Mouse (Mus musculus): Measurements from ENCODE around the gene Zfp988. TPM values are rescaled to one million over a fixed set of nuclear protein-coding genes. Genes with fewer than 3 reads are reported as not detected.
"Not testable (repeated sequence)": the region's sequence is repeated elsewhere in the genome, so short reads cannot be mapped to it uniquely, and the experiment has no call there.

The Zfp988 gene
- polyA plus RNA-seq, 1 experiment from 2014 or later: 0.12 TPM

DNA sequence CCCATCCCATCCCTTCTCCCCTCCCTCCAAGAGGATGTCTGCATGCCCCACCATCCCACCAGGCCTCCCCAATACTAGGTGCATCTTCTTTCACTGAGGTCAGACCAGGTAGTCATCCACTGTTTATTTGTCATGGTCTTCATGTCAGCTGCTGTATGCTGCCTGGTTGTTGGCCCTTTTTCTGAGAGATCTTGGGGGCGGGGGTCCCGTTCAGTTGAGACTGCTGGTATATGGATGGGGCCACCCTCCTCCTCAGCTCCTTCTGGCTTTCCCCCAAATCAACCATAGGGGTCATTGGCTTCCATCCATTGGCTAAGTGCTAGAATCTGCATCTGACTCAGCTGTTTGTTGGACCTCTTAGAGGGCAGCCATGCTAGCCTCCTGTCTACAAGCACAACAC lies 64.1 kb downstream of the Zfp988 start:
- not testable (repeated sequence) for H3K9me3 ChIP-seq; H3K9ac ChIP-seq; H3K27me3 ChIP-seq; H3K4me2 ChIP-seq; H3K4me1 ChIP-seq (replicated peaks); H3K36me3 ChIP-seq; H3K4me3 ChIP-seq; H3K27ac ChIP-seq (replicated peaks)
- no CpG with 5 or more reads among the region's 2 CpGs for WGBS
- ATAC-seq (ENCODE audit: low FRiP score, low read depth): peak; percentile 56; the same call in 1 of the 2 replicates

DNA sequence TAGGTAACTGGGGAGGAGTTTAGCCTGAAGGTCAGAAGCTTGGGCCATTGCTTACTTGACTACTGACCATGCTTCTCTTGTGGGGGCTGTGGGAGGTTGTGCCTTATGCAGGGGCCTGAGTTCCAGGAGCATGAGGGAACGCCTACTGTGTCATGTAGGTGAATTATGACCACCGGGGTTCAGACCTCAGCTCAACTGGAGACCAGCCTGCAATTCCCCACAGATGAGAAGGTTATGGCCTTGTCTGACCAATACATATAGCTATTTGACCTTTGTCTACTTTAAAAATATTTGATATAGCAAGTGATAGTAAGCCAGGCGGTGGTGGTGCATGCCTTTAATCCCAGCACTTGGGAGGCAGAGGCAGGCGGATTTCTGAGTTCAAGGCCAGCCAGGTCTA lies 77.7 kb downstream of the Zfp988 start:
- WGBS: 90% methylated on average over 4 of the region's 4 CpGs
- H3K27ac ChIP-seq (replicated peaks); ATAC-seq (ENCODE audit: low FRiP score, low read depth); H3K4me3 ChIP-seq; H3K36me3 ChIP-seq; H3K9ac ChIP-seq; H3K4me1 ChIP-seq (replicated peaks); H3K27me3 ChIP-seq; H3K9me3 ChIP-seq; H3K4me2 ChIP-seq: not testable (repeated sequence)

Other genes with a start within 250 kb of the Zfp988 start
- gene Zfp991, start 173.6 kb upstream of the Zfp988 start, polyA plus RNA-seq (2015; fragmentation: Nextera tagmentation; extraction: Ambion mirVana): 4.6 and 5.9 TPM in 2 replicates
- gene Zfp978, start 55.6 kb downstream of the Zfp988 start, polyA plus RNA-seq (2015; fragmentation: Nextera tagmentation; extraction: Ambion mirVana): 0.14 TPM in 1 of 2 replicates, not detected in the other
- gene Zfp982, start 186.7 kb downstream of the Zfp988 start, polyA plus RNA-seq (2015; fragmentation: Nextera tagmentation; extraction: Ambion mirVana): 3.9 and 5.0 TPM in 2 replicates
- gene Gm16503, start 234.5 kb downstream of the Zfp988 start, polyA plus RNA-seq (2015; fragmentation: Nextera tagmentation; extraction: Ambion mirVana): 0.73 and 0.83 TPM in 2 replicates
- gene Zfp985, start 247.6 kb downstream of the Zfp988 start, polyA plus RNA-seq (2015; fragmentation: Nextera tagmentation; extraction: Ambion mirVana): 0.13 and 0.18 TPM in 2 replicates